Mouse (Mus musculus) ovary, postnatal 10 days (tissue): ENCODE data around the gene Zer1.
"Not testable (repeated sequence)": the region's sequence is repeated elsewhere in the genome, so short reads cannot be mapped to it uniquely, and the experiment has no call there.

ENCODE experiments used
- DNase-seq: peaks from one replicate; pipeline ENCODE4 v3.0.0; 2022; ENCODE audit warnings: low spot score

The Zer1 gene

GRCm38 (mm10) chr2:30124472-30125274 lies at the start of gene Zer1:
Gene Zer1, minus strand, starts transcription at chr2:30124585.
- DNase-seq, result peak; percentile 87

GRCm38 (mm10) chr2:30173541-30174240 lies 49.3 kb upstream of the Zer1 start:
- no peak for DNase-seq

GRCm38 (mm10) chr2:30171997-30172382 lies 47.6 kb upstream of the Zer1 start:
- no peak for DNase-seq

- peak; percentile 63 for DNase-seq
Measured at GRCm38 (mm10) chr2:30171371-30171996, 47.1 kb upstream of the Zer1 start, which contains the start of gene Endog. Gene Endog, plus strand, starts transcription at chr2:30171493.

GRCm38 (mm10) chr2:30166677-30167076 lies 42.3 kb upstream of the Zer1 start:
- no peak for DNase-seq

GRCm38 (mm10) chr2:30164340-30164932 lies 40.1 kb upstream of the Zer1 start:
- DNase-seq, result no peak

- DNase-seq, result no peak
Measured at GRCm38 (mm10) chr2:30161809-30162208, 37.4 kb upstream of the Zer1 start.

- DNase-seq, result not testable (repeated sequence)
Measured at GRCm38 (mm10) chr2:30159871-30160270, 35.5 kb upstream of the Zer1 start.

- DNase-seq, result no peak
Measured at GRCm38 (mm10) chr2:30152616-30153015, 28.2 kb upstream of the Zer1 start.

- no peak for DNase-seq
Measured at GRCm38 (mm10) chr2:30151840-30152239, 27.5 kb upstream of the Zer1 start.

- DNase-seq, result no peak
Measured at GRCm38 (mm10) chr2:30147466-30147865, 23.1 kb upstream of the Zer1 start.

GRCm38 (mm10) chr2:30144436-30144835 lies 20.1 kb upstream of the Zer1 start:
- DNase-seq, result no peak

GRCm38 (mm10) chr2:30140021-30140420 lies 15.6 kb upstream of the Zer1 start:
- not testable (repeated sequence) for DNase-seq

GRCm38 (mm10) chr2:30136458-30136857 lies 12.1 kb upstream of the Zer1 start:
- DNase-seq, result no peak

GRCm38 (mm10) chr2:30134928-30135620 lies 10.7 kb upstream of the Zer1 start:
- no peak for DNase-seq

GRCm38 (mm10) chr2:30134378-30134711 lies 10.0 kb upstream of the Zer1 start:
- DNase-seq, result no peak

GRCm38 (mm10) chr2:30133613-30134377 lies 9.4 kb upstream of the Zer1 start, which contains the start of gene Tbc1d13:
Gene Tbc1d13, plus strand, starts transcription at chr2:30133746.
- DNase-seq, result peak; percentile 98

GRCm38 (mm10) chr2:30132801-30133612 lies 8.6 kb upstream of the Zer1 start:
- DNase-seq, result no peak

GRCm38 (mm10) chr2:30131240-30131639 lies 6.9 kb upstream of the Zer1 start:
- DNase-seq, result not testable (repeated sequence)

GRCm38 (mm10) chr2:30130156-30130555 lies 5.8 kb upstream of the Zer1 start:
- no peak for DNase-seq
